Mouse (Mus musculus) CH12.LX (cell line): Measurements from ENCODE around the gene Ap1s3.

ENCODE experiments used
- CTCF ChIP-seq, 2 experiments: IDR thresholded peaks in 1 of 2; conservative IDR thresholded peaks in 1 of 2; 2 replicates each; pipeline ENCODE4 v1.5.1; 2011 to 2012; ENCODE audit warnings: low read depth in 2 of 2, low read length in 2 of 2, improper control_type of control experiment in 1 of 2, inconsistent platforms in 1 of 2, mild to moderate bottlenecking in 1 of 2, moderate library complexity in 1 of 2
- E2F4 ChIP-seq: IDR thresholded peaks from 2 replicates; pipeline ENCODE4 v1.6.1; 2011; ENCODE audit warnings: low read depth, low read length, improper control_type of control experiment; ENCODE audit not compliant: insufficient replicate concordance
- ELF1 ChIP-seq: IDR thresholded peaks from 2 replicates; pipeline ENCODE4 v1.6.1; 2014; ENCODE audit warnings: low read depth, mild to moderate bottlenecking, inconsistent platforms, low read length, improper control_type of control experiment
- EP300 ChIP-seq: IDR thresholded peaks from 2 replicates; pipeline ENCODE4 v1.6.1; 2011; ENCODE audit warnings: low read length, improper control_type of control experiment
- MAX ChIP-seq: IDR thresholded peaks from 2 replicates; pipeline ENCODE4 v1.6.1; 2011; ENCODE audit warnings: low read length, improper control_type of control experiment
- MXI1 ChIP-seq: IDR thresholded peaks from 2 replicates; pipeline ENCODE4 v1.6.1; 2011; ENCODE audit warnings: mild to moderate bottlenecking, low read depth, low read length, improper control_type of control experiment
- NELFE ChIP-seq: IDR thresholded peaks from 2 replicates; pipeline ENCODE4 v1.6.1; 2011; ENCODE audit warnings: low read depth, low read length, improper control_type of control experiment
- POLR2A ChIP-seq: IDR thresholded peaks from 2 replicates; pipeline ENCODE4 v1.6.1; 2011; ENCODE audit warnings: low read depth, mild to moderate bottlenecking, improper control_type of control experiment, low read length
- RCOR1 ChIP-seq: conservative IDR thresholded peaks from 2 replicates; pipeline ENCODE4 v1.6.1; 2012; ENCODE audit warnings: low read depth, mild to moderate bottlenecking, inconsistent platforms, low read length, improper control_type of control experiment

DNA sequence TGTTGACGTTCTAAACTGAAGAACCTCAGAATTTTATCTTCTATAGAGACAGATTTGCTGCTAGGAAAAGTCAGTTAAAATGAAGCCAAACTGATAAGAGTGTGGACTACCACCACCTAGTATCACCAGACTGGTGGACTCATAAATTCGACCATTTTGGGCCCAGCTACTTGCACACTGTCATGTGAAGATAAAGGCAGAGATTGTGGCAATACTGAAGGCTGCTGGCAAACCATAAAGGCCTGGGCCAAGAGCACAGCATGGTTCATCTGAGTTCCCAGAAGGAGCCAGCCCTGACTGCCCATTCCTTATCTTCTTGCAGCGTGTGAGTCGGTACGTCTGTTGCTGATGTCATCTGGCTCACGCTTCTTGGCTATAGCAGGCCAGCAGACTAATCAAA lies 30.4 kb downstream of the Ap1s3 start:
- TF ChIP-seq NELFE (no peak), ELF1 (no peak), CTCF (conservative IDR thresholded peaks at IDR 0.05 in 1 of 2, IDR thresholded peaks at IDR 0.05 in 1 of 2; ENCODE audit: low read depth in 2 of 2, low read length in 2 of 2) (no peak), POLR2A (no peak), MXI1 (no peak), RCOR1 (no peak), E2F4 (no peak), MAX (no peak), EP300 (no peak)
